In the genomic region with DNA sequence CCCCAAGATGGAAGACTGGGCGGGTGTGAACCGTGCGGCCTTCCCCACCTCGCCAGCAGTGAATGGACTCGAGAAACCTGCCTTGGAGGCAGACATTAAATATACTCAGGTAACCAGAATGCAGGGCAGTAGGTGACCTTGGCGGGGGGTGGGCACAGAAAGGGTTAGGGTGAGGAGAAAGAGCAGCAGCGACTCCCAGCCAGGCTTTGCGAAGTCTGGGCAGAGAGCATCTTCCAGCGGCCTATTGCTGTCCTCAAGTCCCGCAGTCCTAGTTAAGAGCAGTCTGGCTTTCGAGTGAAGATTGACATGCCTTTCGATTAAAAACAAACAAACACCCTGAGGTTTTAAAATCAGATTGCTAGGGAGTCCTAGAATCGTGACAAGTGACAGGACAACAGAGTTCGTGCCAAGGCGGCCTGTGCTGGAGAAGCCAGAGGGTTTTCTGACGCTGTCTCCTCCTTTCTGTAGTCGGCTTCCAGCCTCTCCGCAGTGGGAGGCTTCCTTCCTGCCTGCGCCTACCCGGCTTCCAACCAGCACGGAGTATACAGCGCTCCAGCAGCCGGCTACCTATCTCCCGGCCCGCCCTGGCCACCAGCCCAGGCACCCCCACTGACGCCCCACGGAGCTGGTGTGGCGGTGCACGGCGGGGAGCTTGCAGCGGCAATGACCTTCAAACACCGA, we compare ENCODE assay signal across 10 mouse cellular contexts. TPM values are rescaled to one million over a fixed set of nuclear protein-coding genes. Genes with fewer than 3 reads are reported as not detected.
A peak's percentile ranks its signal among the peaks of the same experiment; 100 is the strongest.
DNase-seq lines count a peak whose midpoint lies in the region; ATAC-seq and TF ChIP-seq lines count a peak whose summit lies in the region.
"Had no signal": no experiment of that assay in that cellular context is flagged by ENCODE, and none has a peak within 500 bp of the region (broad histone marks: within the 10 kb centered on the region; RNA-seq: fewer than 3 reads in every experiment).

No protein-coding gene starts in this region.

- no peak; the same call in 1 of the 2 replicates for ATAC-seq in kidney, postnatal 0 days (replicated peaks; ENCODE audit: low FRiP score, low read depth)
- ATAC-seq in kidney, embryonic 16.5 days (ENCODE audit: low FRiP score, low TSS enrichment): no peak
- ATAC-seq in embryonic facial prominence, embryonic 12.5 days (ENCODE audit: insufficient number of reproducible peaks, insufficient read depth, low FRiP score, low TSS enrichment): no peak
- 0 out of 2 replicates have a peak, but pooled peaks have one; percentile 32 for ATAC-seq in midbrain, embryonic 13.5 days
- ATAC-seq in megakaryocyte progenitor cell, adult 5-6 weeks (replicated peaks; ENCODE audit: poor library complexity): no peak

- no peak for TF ChIP-seq POLR2A in cerebellum, adult 2 months (IDR thresholded peaks at IDR 0.05; ENCODE audit: borderline replicate concordance, insufficient read depth, low read length)

- no peaks in the 10 kb centered on the region for H3K9me3 ChIP-seq in kidney, postnatal 0 days (replicated peaks; ENCODE audit: low read length)
- H3K9me3 ChIP-seq in kidney, embryonic 16.5 days (ENCODE audit: low read length): no peaks in the 10 kb centered on the region
- no peaks in the 10 kb centered on the region for H3K9me3 ChIP-seq in embryonic facial prominence, embryonic 12.5 days
- H3K9me3 ChIP-seq in midbrain, embryonic 13.5 days: no peaks in the 10 kb centered on the region

- no peaks in the 10 kb centered on the region for H3K36me3 ChIP-seq in kidney, postnatal 0 days (ENCODE audit: insufficient read depth, low read length)
- no peaks in the 10 kb centered on the region for H3K36me3 ChIP-seq in kidney, embryonic 16.5 days (ENCODE audit: insufficient read depth, low read length)
- no peaks in the 10 kb centered on the region for H3K36me3 ChIP-seq in embryonic facial prominence, embryonic 12.5 days
- H3K36me3 ChIP-seq in midbrain, embryonic 13.5 days: no peaks in the 10 kb centered on the region

- H3K4me2 ChIP-seq in kidney, postnatal 0 days (ENCODE audit: low read length): no peak overlapping the region
- H3K4me2 ChIP-seq in kidney, embryonic 16.5 days (replicated peaks; ENCODE audit: low read depth, low read length): no peak overlapping the region
- peak overlapping the region; percentile 55 for H3K4me2 ChIP-seq in embryonic facial prominence, embryonic 12.5 days (replicated peaks)
- H3K4me2 ChIP-seq in midbrain, embryonic 13.5 days (replicated peaks): no peak overlapping the region

- H3K27ac ChIP-seq in kidney, postnatal 0 days: no peak overlapping the region
- no peak overlapping the region for H3K27ac ChIP-seq in kidney, embryonic 16.5 days (ENCODE audit: low read length)
- H3K27ac ChIP-seq in embryonic facial prominence, embryonic 12.5 days: no peak overlapping the region
- H3K27ac ChIP-seq in midbrain, embryonic 13.5 days: no peak overlapping the region
- no peak overlapping the region for H3K27ac ChIP-seq in cerebellum, adult 2 months (ENCODE audit: insufficient read depth, low read length)

- peaks cover 88% of the 10 kb centered on the region for H3K27me3 ChIP-seq in kidney, postnatal 0 days (ENCODE audit: insufficient read depth, low read length)
- peaks cover 92% of the 10 kb centered on the region for H3K27me3 ChIP-seq in kidney, embryonic 16.5 days (ENCODE audit: insufficient read depth, low read length)
- peaks cover 86% of the 10 kb centered on the region for H3K27me3 ChIP-seq in embryonic facial prominence, embryonic 12.5 days
- peaks cover 92% of the 10 kb centered on the region for H3K27me3 ChIP-seq in midbrain, embryonic 13.5 days
- peaks cover 11% of the 10 kb centered on the region; the same call in 1 of the 2 replicates for H3K27me3 ChIP-seq in cerebellum, adult 2 months (ENCODE audit: control insufficient read depth, insufficient read depth, low read length)

- H3K4me1 ChIP-seq in kidney, postnatal 0 days (replicated peaks; ENCODE audit: insufficient read depth, low read length): 0 out of 2 replicates have a peak, but pooled peaks cover 4% of the 10 kb centered on the region
- peaks cover 12% of the 10 kb centered on the region for H3K4me1 ChIP-seq in kidney, embryonic 16.5 days (ENCODE audit: insufficient read depth, low read length)
- H3K4me1 ChIP-seq in embryonic facial prominence, embryonic 12.5 days: peaks cover 11% of the 10 kb centered on the region; the same call in 1 of the 2 replicates
- H3K4me1 ChIP-seq in midbrain, embryonic 13.5 days (replicated peaks): peaks cover 13% of the 10 kb centered on the region
- no peaks in the 10 kb centered on the region for H3K4me1 ChIP-seq in cerebellum, adult 2 months (ENCODE audit: control insufficient read depth, insufficient read depth, low read length)

- H3K9ac ChIP-seq in kidney, postnatal 0 days (ENCODE audit: low read depth, low read length): no peak overlapping the region
- no peak overlapping the region for H3K9ac ChIP-seq in kidney, embryonic 16.5 days (replicated peaks; ENCODE audit: low read length)
- H3K9ac ChIP-seq in embryonic facial prominence, embryonic 12.5 days: 0 out of 2 replicates have a peak overlapping the region, but pooled peaks have one; percentile 28
- no peak overlapping the region for H3K9ac ChIP-seq in midbrain, embryonic 13.5 days (replicated peaks)

- WGBS in kidney, postnatal 0 days: 2% methylated on average over 32 of the region's 32 CpGs
- 2% methylated on average over 32 of the region's 32 CpGs for WGBS in kidney, embryonic 16.5 days
- WGBS in embryonic facial prominence, embryonic 12.5 days: 1% methylated on average over 32 of the region's 32 CpGs
- WGBS in midbrain, embryonic 13.5 days: 1% methylated on average over 32 of the region's 32 CpGs
- 2% methylated on average over 32 of the region's 32 CpGs for WGBS in cerebellum, adult 2 months

- TF ChIP-seq CTCF in kidney, postnatal 0 days (IDR thresholded peaks at IDR 0.05; ENCODE audit: low read depth): no peak
- no peak for TF ChIP-seq CTCF in cerebellum, adult 2 months (IDR thresholded peaks at IDR 0.05; ENCODE audit: borderline replicate concordance, insufficient read depth, low read depth, low read length)

- H3K4me3 ChIP-seq in kidney, postnatal 0 days (replicated peaks; ENCODE audit: low read depth, low read length): 0 out of 2 replicates have a peak overlapping the region, but pooled peaks have one; percentile 4
- H3K4me3 ChIP-seq in kidney, embryonic 16.5 days (ENCODE audit: low read length): no peak overlapping the region
- peak overlapping the region; percentile 42 for H3K4me3 ChIP-seq in embryonic facial prominence, embryonic 12.5 days
- H3K4me3 ChIP-seq in midbrain, embryonic 13.5 days (replicated peaks): no peak overlapping the region
- H3K4me3 ChIP-seq in cerebellum, adult 2 months (replicated peaks; ENCODE audit: insufficient read depth, low read depth, low read length): no peak overlapping the region

- no peak for DNase-seq in kidney, postnatal 0 days (ENCODE audit: low spot score)
- peak; percentile 48 for DNase-seq in embryo, embryonic 10 days (ENCODE audit: low spot score)
- no peak for DNase-seq in cerebellum, adult 2 months
- DNase-seq: kidney, adult 8-10 months had no signal

RNA-seq across cellular contexts. Expression of a gene that starts 6.3 kb away (rescaled TPM):
- polyA plus RNA-seq in kidney, postnatal 0 days (2015; fragmentation: Nextera tagmentation; extraction: Ambion mirVana): not detected in 2 replicates
- polyA plus RNA-seq in kidney, embryonic 16.5 days (2015; fragmentation: Nextera tagmentation; extraction: Ambion mirVana): 0.07 TPM in 1 of 2 replicates, not detected in the other
- polyA plus RNA-seq in embryonic facial prominence, embryonic 12.5 days (2016; fragmentation: Nextera tagmentation; extraction: Ambion mirVana): 19.3 and 23.8 TPM in 2 replicates
- 0.05 TPM in 1 of 2 replicates, not detected in the other for polyA plus RNA-seq in midbrain, embryonic 13.5 days (2015; fragmentation: Nextera tagmentation; extraction: Ambion mirVana)
- polyA plus RNA-seq in cerebellum, adult 2 months (2012; rRNA removed): 0.10 and 0.32 TPM in 2 replicates
- total RNA-seq in megakaryocyte progenitor cell, adult 5-6 weeks (2015): not detected in 2 replicates
- not detected in 2 replicates for total RNA-seq in megakaryocyte progenitor cell, adult 5-6 weeks (2017)
- total RNA-seq: liver, adult 2 months had no signal
- polyA plus RNA-seq: liver, adult 2 months; small intestine, adult 2 months had no signal

Comparison
In these comparisons a context has a peak if more than half of its experiments do, and no peak if none do; other contexts are left out.
1. H3K4me3 ChIP-seq: peak in kidney, postnatal 0 days (single experiment) and embryonic facial prominence, embryonic 12.5 days (single experiment); none in kidney, embryonic 16.5 days (single experiment), midbrain, embryonic 13.5 days (single experiment) and cerebellum, adult 2 months (single experiment).
2. RNA of a gene that starts 6.3 kb away (polyA plus RNA-seq): 19.3 to 23.8 TPM in embryonic facial prominence, embryonic 12.5 days; 0.10 to 0.32 TPM in cerebellum, adult 2 months, 0.07 TPM in kidney, embryonic 16.5 days, 0.05 TPM in midbrain, embryonic 13.5 days and not detected in kidney, postnatal 0 days; every median in the first group is over 10 times any median in the second.